Mouse (Mus musculus) regulatory T cell (primary cell): ENCODE measurements around the gene Vmn1r66.
"Not testable (repeated sequence)": the region's sequence is repeated elsewhere in the genome, so short reads cannot be mapped to it uniquely, and the experiment has no call there.

Experiments
- in situ Hi-C: fragments of 300-600 bp; cut with MboI, MseI; formaldehyde crosslinking; loops from one replicate; pipeline ENCODE4 v1.15.1; 2025; ENCODE audit warnings: high pct_unique_total_duplicates

The Vmn1r66 gene

GRCm38 (mm10) chr7:10277906-10278305 lies at the start of gene Vmn1r66:
Gene Vmn1r66, minus strand, starts transcription at chr7:10278006.
- in situ Hi-C loops: no loop called here

GRCm38 (mm10) chr7:10325462-10325861 lies 47.7 kb upstream of the Vmn1r66 start:
- in situ Hi-C loops: not testable (repeated sequence)

- in situ Hi-C loops: no loop called here
These were observed 25.7 kb downstream of the Vmn1r66 start for GRCm38 (mm10) chr7:10252075-10252474.

- in situ Hi-C loops: no loop called here
These were observed 28.7 kb downstream of the Vmn1r66 start for GRCm38 (mm10) chr7:10249146-10249545.
